ENCODE assay signal across 15 mouse cellular contexts in genomic region chr14:27102720-27103119, GRCm38 (mm10). TPM values are rescaled to one million over a fixed set of nuclear protein-coding genes. Genes with fewer than 3 reads are reported as not detected.
DNase-seq lines count a peak whose midpoint lies in the region; ATAC-seq and TF ChIP-seq lines count a peak whose summit lies in the region.
"Had no signal": no experiment of that assay in that cellular context is flagged by ENCODE, and none has a peak within 500 bp of the region (broad histone marks: within the 10 kb centered on the region; RNA-seq: fewer than 3 reads in every experiment).

No protein-coding gene starts in this region.

- H3K9ac ChIP-seq in forebrain, postnatal 0 days = no peak overlapping the region
- H3K9ac ChIP-seq in forebrain, embryonic 11.5 days (ENCODE audit: low read length) = no peak overlapping the region
- H3K9ac ChIP-seq in midbrain, postnatal 0 days (replicated peaks; ENCODE audit: low read length, poor library complexity, severe bottlenecking) = no peak overlapping the region
- H3K9ac ChIP-seq in midbrain, embryonic 16.5 days (ENCODE audit: low read depth, low read length) = no peak overlapping the region
- H3K9ac ChIP-seq: liver, embryonic 14.5 days had no signal

- no peak overlapping the region for H3K4me2 ChIP-seq in forebrain, postnatal 0 days (ENCODE audit: low read depth)
- H3K4me2 ChIP-seq in forebrain, embryonic 11.5 days (ENCODE audit: low read depth, low read length, severe bottlenecking) = no peak overlapping the region
- H3K4me2 ChIP-seq in midbrain, postnatal 0 days (ENCODE audit: low read depth, low read length, poor library complexity, severe bottlenecking) = no peak overlapping the region
- no peak overlapping the region for H3K4me2 ChIP-seq in midbrain, embryonic 16.5 days (ENCODE audit: low read length)

- H3K27me3 ChIP-seq in forebrain, postnatal 0 days (ENCODE audit: insufficient read depth, low read length) = no peaks in the 10 kb centered on the region
- H3K27me3 ChIP-seq in forebrain, embryonic 11.5 days (ENCODE audit: control insufficient read depth, insufficient read depth, low read length) = no peaks in the 10 kb centered on the region
- no peaks in the 10 kb centered on the region for H3K27me3 ChIP-seq in midbrain, postnatal 0 days (ENCODE audit: insufficient read depth, low read length)
- H3K27me3 ChIP-seq in midbrain, embryonic 16.5 days (ENCODE audit: control insufficient read depth, insufficient read depth, low read depth, low read length) = no peaks in the 10 kb centered on the region

- no peak for TF ChIP-seq CTCF in forebrain, postnatal 0 days (IDR thresholded peaks at IDR 0.05; ENCODE audit: low read depth)
- TF ChIP-seq CTCF in midbrain, postnatal 0 days (IDR thresholded peaks at IDR 0.05) = no peak

- 60% methylated on average over 6 of the region's 6 CpGs for WGBS in forebrain, postnatal 0 days
- 80% methylated on average over 6 of the region's 6 CpGs for WGBS in forebrain, embryonic 11.5 days
- 58% methylated on average over 6 of the region's 6 CpGs for WGBS in midbrain, postnatal 0 days
- WGBS in midbrain, embryonic 16.5 days = 69% methylated on average over 6 of the region's 6 CpGs

- DNase-seq in forebrain, postnatal 0 days = peak; percentile 22
- DNase-seq in forebrain, embryonic 11.5 days (ENCODE audit: low spot score) = no peak
- peak; percentile 45 for DNase-seq in midbrain, postnatal 0 days (ENCODE audit: low spot score)
- DNase-seq in left cerebral cortex, postnatal 4 days = peak; percentile 47
- peak; percentile 75 for DNase-seq in telencephalon, adult 2 months (ENCODE audit: low read depth, low spot score)
- no peak for DNase-seq in gastrocnemius, postnatal 14 days
- DNase-seq in adrenal gland, adult (ENCODE audit: inconsistent age in 2 of 2, low spot score in 1 of 2) = no peak
- DNase-seq: adrenal gland, postnatal 25 days; cerebellum, adult 9-10 months; gastrocnemius, postnatal 36 days; heart, postnatal 10 days; kidney, postnatal 14 days; thymus, postnatal 25 days had no signal

- intact Hi-C loops in left cerebral cortex, postnatal 4 days (cut with DNase I) = no loop called here
- intact Hi-C loops in gastrocnemius, postnatal 14 days (cut with DNase I; ENCODE audit: low total_unique reads) = loop anchor here (10.0 kb wide), 1 partner anchor 312 kb away; no protein-coding TSS in a partner anchor

- H3K9me3 ChIP-seq in forebrain, postnatal 0 days (ENCODE audit: low read length) = no peaks in the 10 kb centered on the region
- no peaks in the 10 kb centered on the region for H3K9me3 ChIP-seq in forebrain, embryonic 11.5 days (ENCODE audit: control insufficient read depth, low read length)
- no peaks in the 10 kb centered on the region for H3K9me3 ChIP-seq in midbrain, postnatal 0 days (ENCODE audit: low read length)
- no peaks in the 10 kb centered on the region for H3K9me3 ChIP-seq in midbrain, embryonic 16.5 days (replicated peaks; ENCODE audit: control insufficient read depth, low read length, poor library complexity, severe bottlenecking)

- ATAC-seq in forebrain, postnatal 0 days = peak; percentile 65
- no peak for ATAC-seq in forebrain, embryonic 11.5 days (replicated peaks; ENCODE audit: low FRiP score)
- ATAC-seq in midbrain, postnatal 0 days (ENCODE audit: low FRiP score) = no peak
- no peak for ATAC-seq in midbrain, embryonic 16.5 days

- H3K4me1 ChIP-seq in forebrain, postnatal 0 days (ENCODE audit: insufficient read depth) = no peaks in the 10 kb centered on the region
- H3K4me1 ChIP-seq in forebrain, embryonic 11.5 days (replicated peaks; ENCODE audit: control insufficient read depth, insufficient read depth, low read length) = 0 out of 2 replicates have a peak, but pooled peaks cover 3% of the 10 kb centered on the region
- H3K4me1 ChIP-seq in midbrain, postnatal 0 days (ENCODE audit: insufficient read depth, low read length) = no peaks in the 10 kb centered on the region
- no peaks in the 10 kb centered on the region for H3K4me1 ChIP-seq in midbrain, embryonic 16.5 days (ENCODE audit: control insufficient read depth, insufficient read depth, low read length)

- no peak overlapping the region for H3K27ac ChIP-seq in forebrain, postnatal 0 days (ENCODE audit: low read depth, low read length)
- H3K27ac ChIP-seq in forebrain, embryonic 11.5 days (ENCODE audit: low read depth, low read length) = no peak overlapping the region
- H3K27ac ChIP-seq in midbrain, postnatal 0 days (ENCODE audit: low read depth, low read length) = no peak overlapping the region
- H3K27ac ChIP-seq in midbrain, embryonic 16.5 days (ENCODE audit: low read length) = no peak overlapping the region
- H3K27ac ChIP-seq: liver, embryonic 14.5 days had no signal

- no peaks in the 10 kb centered on the region for H3K36me3 ChIP-seq in forebrain, postnatal 0 days (ENCODE audit: insufficient read depth)
- no peaks in the 10 kb centered on the region for H3K36me3 ChIP-seq in forebrain, embryonic 11.5 days (ENCODE audit: control insufficient read depth, insufficient read depth, low read length)
- H3K36me3 ChIP-seq in midbrain, postnatal 0 days (ENCODE audit: insufficient read depth, low read length) = peaks cover 8% of the 10 kb centered on the region; the same call in 1 of the 2 replicates
- no peaks in the 10 kb centered on the region for H3K36me3 ChIP-seq in midbrain, embryonic 16.5 days (ENCODE audit: control insufficient read depth, insufficient read depth, low read length)

- H3K4me3 ChIP-seq in forebrain, postnatal 0 days (ENCODE audit: low read depth, low read length) = no peak overlapping the region
- H3K4me3 ChIP-seq in forebrain, embryonic 11.5 days (ENCODE audit: low read depth, low read length) = no peak overlapping the region
- no peak overlapping the region for H3K4me3 ChIP-seq in midbrain, postnatal 0 days (ENCODE audit: low read depth, low read length)
- H3K4me3 ChIP-seq in midbrain, embryonic 16.5 days (ENCODE audit: low read depth, low read length) = no peak overlapping the region

RNA-seq across cellular contexts. Expression of gene Arhgef3, which starts 12.0 kb away (rescaled TPM):
- 17.3 and 17.7 TPM in 2 replicates for total RNA-seq in forebrain, postnatal 0 days (2014; rRNA removed)
- 9.1 and 12.3 TPM in 2 replicates for polyA plus RNA-seq in forebrain, postnatal 0 days (2015; fragmentation: Nextera tagmentation; extraction: Ambion mirVana)
- 2.3 and 2.9 TPM in 2 replicates for polyA plus RNA-seq in forebrain, embryonic 11.5 days (2014; fragmentation: Nextera tagmentation; extraction: Ambion mirVana)
- 17.0 and 18.6 TPM in 2 replicates for total RNA-seq in midbrain, postnatal 0 days (2014; rRNA removed)
- polyA plus RNA-seq in midbrain, postnatal 0 days (2015; fragmentation: Nextera tagmentation; extraction: Ambion mirVana) = 11.1 and 13.3 TPM in 2 replicates
- polyA plus RNA-seq in midbrain, embryonic 16.5 days (2015; fragmentation: Nextera tagmentation; extraction: Ambion mirVana) = 7.8 and 10.8 TPM in 2 replicates
- total RNA-seq in left cerebral cortex, postnatal 4 days (2021) = 10 to 100 TPM; 20.1 to 20.9 TPM
- total RNA-seq in gastrocnemius, postnatal 14 days (2021) = 10 to 100 TPM; 15.1 to 15.8 TPM

Comparison
In these comparisons a context has a peak if more than half of its experiments do, and no peak if none do; other contexts are left out.
1. DNase-seq: peak in forebrain, postnatal 0 days (single experiment), midbrain, postnatal 0 days (single experiment), left cerebral cortex, postnatal 4 days (single experiment) and telencephalon, adult 2 months (single experiment); none in forebrain, embryonic 11.5 days (single experiment), gastrocnemius, postnatal 14 days (single experiment) and adrenal gland, adult (0 of 2).